Mouse (Mus musculus) embryo, embryonic 10 days (tissue): ENCODE results near the gene Hoxa7.

Source experiments
- DNase-seq: peaks from one replicate; pipeline ENCODE4 v3.0.0-alpha.2; 2015; ENCODE audit warnings: low spot score

The Hoxa7 gene

DNA sequence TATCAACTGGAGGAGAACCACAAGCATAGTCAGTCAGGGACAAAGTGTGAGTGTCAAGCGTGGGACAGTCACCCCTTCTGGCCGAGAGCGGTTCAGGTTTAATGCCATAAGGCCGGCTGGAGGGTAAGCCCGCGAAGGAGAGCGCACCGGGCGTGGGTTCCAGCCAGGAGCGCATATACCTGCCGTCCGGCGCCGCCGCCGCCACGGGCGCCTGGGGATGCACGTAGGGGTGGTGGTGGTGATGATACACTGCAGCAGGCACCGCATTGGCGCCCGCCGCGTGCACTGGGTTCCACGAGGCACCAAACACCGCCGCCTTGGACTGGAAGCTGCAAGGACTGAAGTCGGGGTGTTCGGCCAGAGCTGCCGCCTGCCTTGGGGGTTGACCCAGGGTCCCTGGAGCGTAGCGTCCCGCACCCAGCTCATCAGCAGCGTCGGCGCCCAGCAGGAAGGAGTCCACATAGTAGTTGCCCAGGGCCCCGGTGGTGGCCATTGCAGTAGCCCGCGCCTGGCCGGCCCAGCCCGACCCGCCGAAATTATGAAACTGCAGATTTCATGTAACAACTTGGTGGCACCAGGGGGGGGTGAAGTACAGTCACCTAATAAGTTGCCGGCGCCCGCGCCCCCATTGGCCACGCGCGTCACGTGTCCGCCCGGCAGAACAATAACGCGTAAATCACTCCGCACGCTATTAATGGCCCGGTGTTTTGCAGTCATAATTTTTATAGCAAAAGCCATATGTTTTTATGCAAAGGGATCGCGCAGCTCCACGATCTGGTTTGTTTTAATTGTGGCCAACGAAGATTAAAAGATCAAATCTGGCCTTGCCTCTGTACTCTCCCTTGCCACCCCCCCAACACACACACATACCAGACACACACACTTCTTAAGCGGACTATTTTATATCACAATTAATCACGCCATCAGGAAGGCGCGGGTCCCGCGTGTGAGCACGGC lies 4.2 kb upstream of the Hoxa7 start:
- peak; percentile 72 for DNase-seq

DNA sequence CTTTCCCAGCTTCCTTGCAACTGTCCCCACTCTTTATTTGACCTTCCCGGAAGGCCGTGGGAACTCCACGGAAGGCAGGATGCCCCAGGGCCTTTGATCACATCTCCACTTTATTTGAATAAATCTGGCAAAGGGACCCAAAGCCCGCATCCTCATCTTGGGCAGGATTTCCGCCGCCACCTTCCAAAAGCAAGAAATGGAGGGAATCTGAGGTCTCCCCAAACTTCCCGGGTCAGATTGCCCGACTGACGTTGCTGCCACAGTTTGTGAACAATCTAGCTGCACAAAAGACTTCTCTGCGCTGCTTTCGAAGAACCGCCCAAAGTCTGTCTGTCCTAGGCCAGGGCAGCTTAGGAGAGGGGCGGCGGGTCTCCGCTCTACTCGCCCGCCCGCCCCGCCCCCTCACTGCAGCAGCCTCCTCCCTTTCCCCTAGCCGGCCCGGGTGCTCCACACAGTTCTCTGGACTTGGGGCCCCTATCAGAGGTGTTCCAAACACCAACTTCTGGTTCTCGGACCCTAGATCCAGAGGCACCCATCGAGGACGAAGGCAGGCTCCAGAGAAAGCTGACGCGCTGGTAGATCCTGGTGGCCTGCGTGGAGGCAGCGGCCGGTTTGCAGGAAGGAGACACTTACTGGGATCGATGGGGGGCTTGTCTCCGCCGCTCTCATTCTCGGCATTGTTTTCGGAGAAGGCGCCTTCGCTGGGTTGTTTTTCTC lies 3.4 kb upstream of the Hoxa7 start:
- no peak for DNase-seq

DNA sequence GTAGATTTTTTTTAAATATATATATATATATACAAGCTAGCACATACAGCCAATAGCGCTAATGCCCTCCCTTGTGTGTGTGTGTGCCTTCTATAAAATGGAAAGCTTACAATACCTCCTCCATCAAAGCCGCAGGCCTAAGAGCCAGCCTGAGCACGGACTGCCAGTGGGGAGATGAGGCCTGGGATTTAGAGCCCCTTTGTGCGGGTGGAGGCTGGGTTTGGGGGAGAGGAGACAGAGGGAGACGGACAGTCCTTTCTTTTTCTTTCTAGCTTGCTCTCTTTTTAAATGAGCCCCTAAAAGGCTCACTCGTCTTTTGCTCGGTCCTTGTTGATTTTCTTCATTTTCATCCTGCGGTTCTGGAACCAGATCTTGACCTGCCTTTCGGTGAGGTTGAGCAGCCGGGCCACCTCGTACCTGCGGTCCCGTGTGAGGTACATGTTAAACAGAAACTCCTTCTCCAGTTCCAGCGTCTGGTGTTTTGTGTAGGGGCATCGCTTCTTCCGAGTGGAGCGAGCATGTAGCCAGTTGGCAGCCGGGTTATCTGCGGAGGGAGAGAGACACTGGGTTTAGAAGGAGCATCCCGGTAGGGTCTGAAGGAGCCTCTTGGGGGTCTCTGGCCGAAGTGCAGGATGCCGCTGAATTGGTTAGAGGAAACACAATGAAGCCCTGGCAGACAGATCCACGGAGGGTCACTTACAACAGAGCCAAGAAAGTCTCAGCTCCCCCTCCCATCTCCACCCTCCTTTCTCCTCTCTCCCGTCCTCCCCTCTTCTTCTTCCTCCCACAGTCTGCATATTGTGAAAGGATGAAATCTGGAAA lies 2.5 kb upstream of the Hoxa7 start:
- DNase-seq = no peak

DNA sequence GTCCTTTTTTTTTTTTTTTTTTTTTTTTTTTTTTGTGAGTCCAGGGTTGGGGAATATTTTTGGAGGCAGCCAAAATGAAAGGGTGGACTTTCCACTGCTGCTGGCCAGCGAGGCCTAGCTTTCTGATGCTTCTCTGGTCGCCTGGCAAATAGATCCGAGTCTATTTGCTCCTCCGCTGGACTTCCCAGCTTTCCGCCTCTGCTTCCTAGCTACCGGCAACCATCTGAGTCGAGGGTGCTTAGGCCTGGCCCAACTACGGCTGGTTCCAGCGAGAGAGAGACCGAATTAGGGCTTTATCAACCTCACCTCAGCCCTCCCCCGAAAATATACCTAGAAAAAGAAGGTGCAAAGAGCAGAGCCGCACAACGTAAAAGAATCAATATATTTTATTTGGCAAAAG lies 1.1 kb upstream of the Hoxa7 start:
- no peak for DNase-seq

DNA sequence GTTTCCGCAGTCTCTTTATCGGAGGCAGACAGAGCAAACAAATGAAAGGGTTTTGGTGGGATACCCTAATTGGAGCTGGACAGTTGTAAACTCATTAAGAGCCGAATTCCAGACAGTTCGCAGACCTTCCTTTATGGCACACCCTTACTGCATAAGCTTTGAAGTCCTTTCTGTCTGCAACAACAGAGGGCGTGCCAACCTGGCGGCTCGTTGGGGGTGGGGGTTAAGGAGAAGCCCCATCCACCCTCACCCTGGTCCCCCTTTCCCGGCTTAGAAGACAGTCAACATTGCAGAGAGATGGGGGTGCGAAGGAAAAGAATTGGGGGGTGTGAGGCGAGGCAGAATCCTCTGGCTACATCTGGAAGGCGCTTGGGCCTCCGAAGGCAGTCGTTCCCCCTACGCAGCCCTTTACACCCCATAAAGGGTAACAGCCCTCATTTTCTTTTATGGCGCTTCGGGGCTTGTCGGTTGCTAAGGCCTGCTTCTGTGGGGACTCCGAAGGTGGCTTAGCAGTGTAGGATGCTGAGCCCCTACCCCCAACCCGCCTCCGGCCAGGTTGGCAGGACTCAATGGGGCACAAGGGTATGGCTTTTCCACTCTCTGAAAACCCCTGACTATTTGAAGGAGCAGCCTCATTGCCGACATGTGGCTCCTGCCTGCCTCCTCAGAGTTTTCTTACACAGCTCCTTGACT lies 485 bp upstream of the Hoxa7 start:
- DNase-seq = no peak

DNA sequence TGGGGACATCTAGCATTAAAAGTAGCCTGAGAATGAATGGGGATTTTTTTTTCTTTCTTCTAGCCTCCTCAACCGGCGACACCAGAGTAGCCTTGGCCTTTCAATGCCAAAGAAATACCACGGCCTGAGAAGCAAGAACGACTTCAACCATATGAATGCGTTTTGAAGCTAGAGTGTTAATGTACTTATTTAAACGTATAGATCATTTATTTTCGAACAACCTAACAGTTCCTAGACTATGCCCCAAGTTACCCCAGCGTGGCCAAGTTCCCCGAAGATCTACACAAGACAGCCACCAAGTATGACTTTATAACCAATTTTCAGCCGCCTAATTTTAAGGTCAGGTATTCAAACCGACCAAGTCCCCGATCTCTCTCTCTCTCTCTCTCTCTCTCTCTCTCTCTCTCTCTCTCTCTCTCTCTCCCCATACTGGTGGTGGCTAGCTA lies 766 bp downstream of the Hoxa7 start:
- DNase-seq = no peak

DNA sequence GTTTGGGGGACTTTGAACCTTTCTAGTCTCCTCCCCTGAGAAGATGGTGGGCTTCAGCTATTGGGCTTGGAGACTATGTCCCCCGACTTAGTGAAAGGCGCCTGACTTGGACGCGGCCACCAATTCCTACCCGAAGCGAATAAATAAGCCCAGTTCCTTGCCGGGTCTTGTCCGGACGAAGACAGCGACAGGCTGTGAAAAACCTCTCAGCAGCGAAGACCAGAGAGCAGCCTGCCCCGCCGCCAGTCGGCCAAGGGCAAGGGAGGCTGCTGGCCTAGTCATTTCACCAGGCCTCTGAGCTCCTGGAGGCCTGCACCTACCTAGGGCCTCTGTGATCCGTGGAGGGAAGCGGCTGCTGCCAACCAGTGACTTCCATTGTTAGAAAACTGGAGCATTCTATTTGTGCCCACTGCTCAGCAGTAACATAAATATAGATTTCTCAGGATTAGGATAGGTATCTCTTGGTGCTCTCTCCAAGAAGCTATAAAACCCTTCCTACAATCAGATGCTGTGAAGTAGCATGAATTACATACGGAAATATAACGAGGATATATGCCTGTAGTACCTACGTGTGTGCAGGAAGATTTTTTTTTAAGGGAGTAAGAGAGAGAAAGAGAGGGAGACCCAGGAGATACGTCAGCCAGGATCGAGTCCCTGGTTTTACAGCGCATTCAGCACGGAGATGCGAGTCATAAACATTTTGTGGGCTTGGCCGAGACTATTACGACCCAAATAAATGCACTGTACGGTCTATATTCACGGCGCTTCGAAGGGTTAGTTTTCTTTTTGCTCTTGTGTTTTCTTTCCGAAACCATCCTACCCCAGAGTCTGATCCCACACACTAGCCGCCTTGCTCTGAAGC lies 1.4 kb downstream of the Hoxa7 start:
- peak; percentile 48 for DNase-seq

DNA sequence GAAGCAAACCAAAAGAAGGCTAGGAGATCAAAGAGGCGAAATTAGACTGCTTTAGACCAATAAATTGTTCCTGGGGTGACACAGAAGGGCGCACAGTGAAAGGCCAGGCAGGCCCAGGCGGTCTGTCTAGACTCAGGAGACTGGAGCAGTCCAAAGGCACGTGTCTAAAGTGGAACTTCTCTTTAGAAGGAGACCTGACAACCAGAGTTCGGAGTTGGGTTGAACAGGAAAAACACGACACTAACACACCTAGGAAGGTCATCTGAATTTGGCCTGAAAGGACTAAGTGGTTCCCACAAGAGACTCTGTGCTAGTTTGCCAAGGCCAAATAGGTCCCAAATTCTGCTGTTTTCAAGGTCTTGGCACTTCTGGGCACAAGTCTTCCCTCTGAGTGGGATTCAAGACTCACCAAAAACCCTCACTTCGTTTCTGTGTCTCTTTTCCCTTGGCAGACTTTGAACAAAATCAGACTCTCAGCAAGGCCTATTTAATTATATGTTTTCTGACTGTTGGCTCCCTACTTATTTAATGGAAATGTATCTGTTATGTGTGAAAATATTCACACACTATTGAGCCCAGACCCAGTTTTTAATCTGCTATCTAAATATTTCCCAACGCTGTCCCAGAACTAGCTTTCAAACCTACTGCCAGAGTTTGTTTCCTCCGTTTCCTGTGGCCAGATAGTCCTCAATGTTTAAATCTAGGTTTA lies 2.3 kb downstream of the Hoxa7 start:
- DNase-seq = peak; percentile 64

DNA sequence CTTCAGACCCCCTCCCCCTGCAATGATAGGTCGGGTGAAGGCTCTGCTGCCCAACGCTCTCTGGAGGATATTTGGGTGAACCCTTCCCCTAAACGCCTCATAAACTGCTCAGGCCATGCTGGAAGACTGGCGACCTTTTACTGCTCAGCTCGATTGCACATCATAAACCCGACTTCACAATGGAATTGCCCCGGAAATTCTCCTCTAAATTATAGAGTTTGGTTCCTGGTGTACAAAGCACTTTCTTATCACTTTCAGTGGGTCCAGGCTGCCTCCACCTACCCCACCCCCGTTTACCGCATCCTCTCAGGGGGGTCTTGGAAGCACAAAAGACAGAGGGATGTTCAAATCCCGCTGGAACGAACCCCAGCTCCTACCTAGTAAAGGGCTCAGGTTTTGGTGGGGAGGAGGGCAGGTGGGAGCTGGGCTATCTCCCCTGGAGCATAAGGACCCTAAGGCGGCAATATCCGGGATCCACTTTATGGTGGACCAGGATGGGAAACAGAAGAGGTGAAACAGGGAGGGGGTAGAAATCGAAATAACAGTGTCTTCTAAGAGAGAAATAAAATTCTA lies 2.9 kb downstream of the Hoxa7 start:
- DNase-seq = peak; percentile 49

DNA sequence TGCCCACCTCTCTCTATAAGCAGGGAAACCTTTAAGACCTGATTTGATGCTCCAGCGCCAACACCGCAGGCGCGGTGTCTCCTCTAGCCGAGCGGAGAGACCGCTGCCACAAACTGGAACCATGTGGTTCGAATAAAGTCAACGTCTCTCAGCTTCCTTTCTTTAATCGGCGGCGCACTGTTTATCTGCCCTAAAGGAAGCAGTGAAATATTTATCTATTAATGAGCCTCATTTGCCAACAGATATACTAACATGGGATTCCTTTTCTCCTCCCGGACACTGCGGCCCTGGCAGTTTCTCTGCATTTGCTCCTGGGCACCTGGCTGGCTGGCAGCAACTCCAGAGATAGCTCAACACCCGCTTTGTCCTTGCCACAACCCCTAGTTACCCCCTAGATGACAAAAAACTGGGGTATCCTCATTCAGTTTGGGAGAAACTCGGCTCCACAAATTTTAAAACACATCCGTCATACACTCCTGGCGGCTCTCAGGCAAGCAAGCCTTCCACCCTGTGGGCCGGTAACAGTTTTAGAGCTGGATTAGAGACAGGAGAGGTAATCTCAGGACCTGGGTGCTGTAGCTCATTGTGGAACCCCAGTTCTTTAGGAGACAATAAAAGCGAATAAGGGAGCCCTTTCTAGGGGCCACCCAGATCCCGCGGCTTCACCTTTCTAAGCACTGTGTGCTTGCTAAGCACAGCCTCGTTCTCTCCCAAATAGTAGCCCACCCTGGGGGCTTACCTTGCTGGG lies 3.6 kb downstream of the Hoxa7 start:
- DNase-seq = no peak

DNA sequence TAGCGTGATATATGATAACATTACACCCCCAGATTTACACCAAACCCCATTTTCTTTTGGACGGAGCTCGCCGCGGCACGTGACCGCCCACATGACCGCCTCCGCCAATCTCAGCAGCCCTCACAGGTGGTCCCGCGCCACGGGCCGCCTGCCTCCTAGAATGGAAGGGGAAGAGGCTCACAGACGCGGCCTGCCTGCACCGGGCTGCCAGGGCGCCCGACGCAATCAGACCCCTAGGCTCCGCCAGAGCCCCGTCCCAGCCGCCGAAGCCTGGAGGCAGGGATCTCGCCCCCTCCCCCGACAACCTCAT lies 4.2 kb downstream of the Hoxa7 start:
- DNase-seq = peak; percentile 92

DNA sequence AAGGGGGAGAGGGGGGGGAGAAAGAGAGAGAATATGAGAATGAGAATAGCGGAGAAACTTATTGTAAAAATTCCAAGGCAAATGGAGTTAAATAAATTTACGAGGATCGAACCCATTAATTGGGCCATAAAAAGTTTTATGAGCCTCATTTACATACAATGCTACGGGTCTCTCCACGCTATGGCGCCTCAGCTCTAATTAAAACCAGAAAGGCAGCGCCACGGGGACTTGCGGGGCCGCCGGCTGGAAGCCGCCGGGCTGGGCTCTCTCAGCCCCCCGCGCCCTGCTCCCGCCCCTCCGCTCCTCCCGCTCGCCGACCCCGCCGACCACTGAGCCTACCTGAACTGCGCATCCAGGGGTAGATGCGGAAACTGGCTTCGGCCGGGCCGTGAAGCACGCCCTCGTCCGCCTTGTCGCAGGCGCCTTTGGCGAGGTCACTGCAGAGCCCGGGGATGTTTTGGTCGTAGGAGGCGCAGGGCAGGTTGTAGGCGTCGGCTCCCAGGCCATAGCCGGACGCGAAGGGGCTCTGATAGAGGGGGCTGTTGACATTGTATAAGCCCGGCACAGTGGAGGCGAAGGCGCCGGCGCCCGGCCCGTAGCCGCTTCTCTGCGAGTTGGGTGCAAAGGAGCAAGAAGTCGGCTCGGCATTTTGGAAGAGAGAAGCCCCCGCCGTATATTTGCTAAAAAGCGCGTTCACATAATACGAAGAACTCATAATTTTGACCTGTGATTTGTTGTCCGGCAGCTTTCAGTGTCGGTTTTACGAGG lies 4.8 kb downstream of the Hoxa7 start:
- peak; percentile 56 for DNase-seq

DNA sequence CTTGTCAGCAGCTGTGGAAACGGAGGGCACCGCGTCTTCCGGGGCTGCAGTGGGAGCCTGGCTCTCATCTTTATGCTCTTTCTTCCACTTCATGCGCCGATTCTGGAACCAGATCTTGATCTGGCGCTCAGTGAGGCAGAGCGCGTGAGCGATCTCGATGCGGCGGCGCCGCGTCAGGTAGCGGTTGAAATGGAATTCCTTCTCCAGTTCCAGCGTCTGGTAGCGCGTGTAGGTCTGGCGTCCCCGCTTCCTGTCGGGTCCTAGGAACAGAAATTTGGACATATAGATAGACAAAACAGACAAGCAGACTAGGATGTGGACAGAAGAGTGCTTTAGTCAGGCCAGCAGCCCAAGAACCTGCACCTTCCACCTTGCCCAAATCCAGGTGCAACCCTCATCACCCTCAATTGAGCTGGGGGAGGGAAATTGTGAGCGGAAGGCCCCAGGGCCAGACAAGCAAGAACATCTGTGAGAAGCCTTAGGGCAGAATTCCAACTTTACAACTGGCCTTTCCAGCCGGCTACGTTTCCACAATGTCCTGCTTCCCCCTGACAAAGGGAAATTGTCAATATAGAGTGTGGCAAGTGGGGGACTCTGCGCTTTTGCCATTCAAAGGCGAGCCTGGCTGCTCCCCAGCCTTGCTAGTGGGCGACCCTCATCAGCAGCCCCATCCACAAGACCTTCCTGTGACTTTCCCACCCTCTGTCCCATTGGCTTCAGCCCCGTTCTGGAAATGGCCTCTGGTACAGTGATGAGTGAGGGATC lies 5.7 kb downstream of the Hoxa7 start:
- DNase-seq = no peak

DNA sequence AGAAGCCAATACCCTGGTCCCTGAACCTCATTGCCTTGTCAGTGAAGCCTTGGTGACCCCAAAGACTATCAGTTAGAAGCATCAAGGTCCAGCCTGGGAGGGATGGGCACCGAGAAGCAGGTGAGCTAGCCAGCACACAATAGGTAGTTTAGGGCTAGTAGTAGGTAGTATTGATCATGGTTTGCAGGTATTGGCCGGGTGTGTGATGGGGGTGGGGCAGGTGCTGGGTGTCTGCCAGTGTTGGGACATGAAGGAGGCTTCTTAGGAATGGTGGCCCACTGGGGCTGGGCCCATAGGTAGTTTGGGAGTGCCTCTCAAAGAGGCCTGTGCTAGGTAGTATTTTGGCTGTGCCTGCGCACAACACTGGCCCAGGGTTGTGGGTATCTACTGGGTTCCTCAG lies 6.6 kb downstream of the Hoxa7 start:
- no peak for DNase-seq

DNA sequence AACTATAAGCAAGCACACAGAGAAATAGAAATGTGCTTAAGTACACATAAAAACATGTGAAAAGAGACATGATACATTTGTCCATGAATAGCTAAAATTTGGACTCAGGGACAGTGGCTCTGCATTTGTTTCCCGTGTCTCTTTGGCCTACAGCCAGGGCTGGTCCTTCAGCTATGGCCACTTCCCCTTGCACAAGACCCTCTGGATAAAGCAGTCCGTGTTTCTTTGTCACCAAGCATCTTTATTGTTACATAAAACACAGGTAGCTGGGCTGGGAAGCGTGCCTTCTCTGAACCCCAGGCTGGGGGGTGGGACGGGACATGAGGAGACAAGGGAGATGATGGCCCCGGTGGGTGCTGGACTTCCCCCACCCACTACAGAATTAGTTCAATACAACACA lies 7.4 kb downstream of the Hoxa7 start:
- DNase-seq = no peak

DNA sequence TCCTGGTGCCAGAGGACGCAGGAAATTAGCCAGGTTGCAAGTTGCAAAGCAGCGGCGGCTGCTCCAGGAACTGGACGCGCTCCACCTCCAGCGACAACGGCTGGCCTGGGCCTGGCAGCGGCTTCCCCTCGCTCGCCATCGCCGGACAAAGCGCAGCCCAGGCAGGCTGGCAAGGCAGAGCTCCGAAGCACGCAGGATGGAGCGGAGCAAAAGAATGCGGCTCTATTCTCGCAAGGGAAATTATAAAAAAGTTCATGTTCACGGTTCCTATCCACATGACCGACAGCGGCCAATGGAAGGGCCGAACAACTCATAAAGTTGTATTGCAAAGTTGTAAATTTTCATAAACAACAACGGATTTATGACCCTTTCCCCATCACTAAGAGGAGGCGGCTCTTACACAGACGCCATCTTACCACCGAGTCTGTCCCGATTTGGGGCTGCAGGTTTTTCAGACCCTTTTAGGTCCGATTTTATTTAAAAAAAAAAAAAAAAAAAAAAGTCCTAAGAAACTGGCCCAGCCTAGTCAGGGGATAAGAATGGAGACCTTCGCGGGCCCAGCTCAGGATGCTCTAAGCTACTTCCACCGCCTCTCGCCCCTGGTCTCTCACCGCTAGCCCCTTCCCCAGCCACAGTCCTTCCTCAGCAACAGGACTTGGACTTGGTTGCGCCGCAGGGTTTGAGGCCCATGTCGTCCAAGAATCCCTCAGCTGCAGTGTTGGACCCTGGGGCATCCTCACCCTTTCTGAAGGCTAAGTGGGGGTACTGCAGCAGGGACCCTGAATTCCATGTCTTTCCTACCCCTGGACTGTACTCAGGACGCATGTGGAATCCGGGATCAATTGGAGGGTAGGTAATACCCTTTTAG lies 8.3 kb downstream of the Hoxa7 start, which contains the start of the genes Hoxa3 and Gm28308:
Gene Hoxa3, minus strand, starts transcription at position 218 of the 868 bp plus-strand sequence.
Gene Gm28308, minus strand, starts transcription at position 221 of the 868 bp plus-strand sequence.
- DNase-seq = no peak
